Mouse (Mus musculus) adrenal gland, postnatal 14 days (tissue): ENCODE measurements at regions not wholly inside any gene's neighbourhood (a gene's known extent, or its start where the extent isn't known, plus 50 kb on each side); places are given as distances from the start of the nearest gene placed in this dataset.

ENCODE experiments used
- DNase-seq: peaks from one replicate; pipeline ENCODE4 v3.0.0; 2021; ENCODE audit warnings: mixed read lengths

- DNase-seq = peak; percentile 18
These were observed 86.2 kb upstream of the Slc25a26 start for GRCm38 (mm10) chr6:94413987-94414360.

GRCm38 (mm10) chr6:94413297-94413986 is 86.7 kb upstream of the Slc25a26 start:
- no peak for DNase-seq

- no peak for DNase-seq
These were observed 87.8 kb upstream of the Slc25a26 start for GRCm38 (mm10) chr6:94412341-94412740.

GRCm38 (mm10) chr6:94410480-94410879 is 89.7 kb upstream of the Slc25a26 start:
- no peak for DNase-seq

- DNase-seq = no peak
These were observed 91.1 kb upstream of the Slc25a26 start for GRCm38 (mm10) chr6:94408996-94409395.

- no peak for DNase-seq
These were observed 92.4 kb upstream of the Slc25a26 start for GRCm38 (mm10) chr6:94407751-94408150.

GRCm38 (mm10) chr6:94405371-94406076 is 94.6 kb upstream of the Slc25a26 start:
- peak; percentile 16 for DNase-seq

GRCm38 (mm10) chr6:94401617-94402481 is 98.3 kb upstream of the Slc25a26 start:
- DNase-seq = no peak

GRCm38 (mm10) chr6:94401061-94401591 is 99.0 kb upstream of the Slc25a26 start:
- DNase-seq = peak; percentile 29

- DNase-seq = peak; percentile 65
These were observed 99.6 kb upstream of the Slc25a26 start for GRCm38 (mm10) chr6:94400471-94401051.

- DNase-seq = no peak
These were observed 107.4 kb upstream of the Magi1 start for GRCm38 (mm10) chr6:94391134-94391533.

- DNase-seq = no peak
These were observed 106.7 kb upstream of the Magi1 start for GRCm38 (mm10) chr6:94390403-94390802.

GRCm38 (mm10) chr6:94389716-94390115 is 106.0 kb upstream of the Magi1 start:
- DNase-seq = no peak

GRCm38 (mm10) chr6:94387648-94388047 is 103.9 kb upstream of the Magi1 start:
- DNase-seq = no peak

- no peak for DNase-seq
These were observed 101.8 kb upstream of the Magi1 start for GRCm38 (mm10) chr6:94385531-94385930.

- DNase-seq = no peak
These were observed 86.3 kb upstream of the Magi1 start for GRCm38 (mm10) chr6:94369991-94370390.

GRCm38 (mm10) chr6:94363951-94364350 is 80.2 kb upstream of the Magi1 start:
- DNase-seq = peak; percentile 15

- no peak for DNase-seq
These were observed 78.9 kb upstream of the Magi1 start for GRCm38 (mm10) chr6:94362626-94363025.

GRCm38 (mm10) chr6:94357568-94357967 is 73.9 kb upstream of the Magi1 start:
- no peak for DNase-seq

- no peak for DNase-seq
These were observed 70.9 kb upstream of the Magi1 start for GRCm38 (mm10) chr6:94354451-94355095.

GRCm38 (mm10) chr6:94344296-94344695 is 60.6 kb upstream of the Magi1 start:
- no peak for DNase-seq

GRCm38 (mm10) chr6:94340546-94340945 is 56.8 kb upstream of the Magi1 start:
- DNase-seq = peak; percentile 11
